Mouse (Mus musculus) frontal cortex, postnatal 10 days (tissue): ENCODE measurements around the gene Mlana.

Experiments used
- DNase-seq, 2 experiments: peaks; one replicate each; pipeline ENCODE4 v3.0.0; 2022; ENCODE audit warnings: low spot score in 2 of 2, mixed read lengths in 1 of 2

Mlana gene

DNA sequence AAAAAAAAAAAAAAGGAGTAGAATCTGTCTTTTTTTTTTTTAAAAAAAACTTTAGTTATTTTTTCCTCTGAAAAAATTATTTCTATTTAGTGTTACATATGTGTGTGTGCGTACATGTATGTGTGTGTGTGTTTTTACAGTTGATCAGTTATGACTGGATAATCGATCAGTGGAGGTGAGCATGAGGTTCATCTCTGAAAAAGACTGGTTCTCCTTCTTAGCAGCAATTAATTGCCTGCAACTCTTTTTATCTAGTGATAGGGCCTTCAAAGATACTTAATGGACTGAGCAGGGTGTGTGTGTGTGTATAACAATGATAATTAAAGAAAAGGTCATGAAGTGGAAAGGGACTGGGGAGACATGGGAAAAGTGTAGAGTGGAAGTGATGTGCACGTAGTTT is 53.4 kb downstream of the Mlana start:
- no peak for DNase-seq

DNA sequence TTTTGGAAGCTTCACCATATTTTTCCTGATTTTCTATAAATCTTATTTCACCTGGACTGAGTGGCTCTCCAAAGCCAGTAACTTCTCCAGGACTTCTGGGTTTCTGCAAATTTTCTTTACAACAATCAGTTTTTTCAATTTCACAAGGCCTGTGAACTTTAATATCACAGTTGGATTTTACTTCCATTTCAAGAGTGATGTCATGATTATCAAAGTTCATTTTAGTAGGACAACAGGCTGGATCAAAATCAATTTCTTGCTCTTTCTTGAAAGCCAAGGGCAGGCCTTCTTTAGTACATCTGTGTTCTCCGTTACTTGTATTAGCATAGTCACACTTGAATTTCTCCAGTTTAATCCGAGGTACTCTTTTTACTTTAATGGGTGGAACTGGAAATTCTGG is 56.3 kb downstream of the Mlana start:
- no peak for DNase-seq
